Mouse (Mus musculus): ENCODE data around the gene Cpt1a. TPM values are rescaled to one million over a fixed set of nuclear protein-coding genes. Genes with fewer than 3 reads are reported as not detected.
A peak's percentile ranks its signal among the peaks of the same experiment; 100 is the strongest.

Gene Cpt1a
- 4.5 and 5.7 TPM in 2 replicates for polyA plus RNA-seq (2016; fragmentation: Nextera tagmentation; extraction: Ambion mirVana)

DNA sequence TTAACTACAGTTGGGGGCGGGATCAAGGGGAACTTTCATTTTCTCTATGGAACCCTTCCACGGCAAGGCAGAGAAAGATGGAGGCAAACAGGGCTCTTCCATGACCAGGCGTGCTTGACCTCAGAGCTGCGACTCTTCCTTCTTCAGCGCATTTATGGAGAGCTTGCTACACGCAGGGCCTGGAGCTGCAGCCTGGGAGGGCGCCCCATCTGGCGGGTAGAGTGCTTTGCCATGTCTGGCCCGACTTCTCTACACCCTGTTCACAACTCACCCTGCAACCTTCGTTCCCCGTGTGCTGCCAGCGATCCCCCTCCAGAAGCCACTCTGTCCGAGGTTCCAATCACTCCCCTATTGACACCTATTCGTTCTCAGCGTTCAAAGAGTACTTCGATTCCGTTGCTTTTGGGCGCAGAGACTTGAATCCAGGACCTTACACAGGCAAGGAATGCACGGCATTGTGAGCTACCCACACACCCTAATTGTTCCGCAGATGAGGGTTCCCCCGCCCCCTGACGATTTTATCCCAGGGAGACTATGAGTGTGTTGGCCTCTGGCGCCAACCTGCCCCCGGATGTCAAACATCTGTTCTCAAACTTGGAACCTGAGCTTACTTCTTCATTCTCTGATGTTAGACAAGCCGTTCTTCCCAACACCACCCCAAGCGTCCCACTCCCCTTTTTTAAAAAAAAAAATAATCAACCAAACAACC, at the start of gene Cpt1a:
Gene Cpt1a (plus strand): TSS at position 74 of the 709 bp plus-strand sequence.
- Histone ChIP-seq H3K4me3 (peak within 1 kb of the TSS; percentile 61), H3K9me3 (0 out of 2 replicates have a peak, but pooled peaks cover 2% of the 10 kb centered on the region), H3K4me1 (peaks cover 44% of the 10 kb centered on the region), H3K36me3 (replicated peaks) (no peaks in the 10 kb centered on the region), H3K27ac (replicated peaks) (peak within 1 kb of the TSS; percentile 7; the same call in 1 of the 2 replicates), H3K27me3 (replicated peaks; ENCODE audit: low read depth, poor library complexity, severe bottlenecking) (peaks cover 74% of the 10 kb centered on the region)
- peak; percentile 62 for DNase-seq (ENCODE audit: low spot score)
- WGBS: 4% methylated on average over 26 of the region's 26 CpGs

GRCm38 (mm10) chr19:3273331-3273730, 48.8 kb upstream of the Cpt1a start:
- H3K4me3 ChIP-seq: no peak overlapping the region
- no peaks in the 10 kb centered on the region for H3K4me1 ChIP-seq
- H3K27ac ChIP-seq (replicated peaks): no peak overlapping the region
- H3K9me3 ChIP-seq: no peaks in the 10 kb centered on the region
- H3K36me3 ChIP-seq (replicated peaks): peaks cover 99% of the 10 kb centered on the region
- no peak for DNase-seq (ENCODE audit: low spot score)
- H3K27me3 ChIP-seq (replicated peaks; ENCODE audit: low read depth, poor library complexity, severe bottlenecking): no peaks in the 10 kb centered on the region
- 94% methylated on average over 9 of the region's 9 CpGs for WGBS

DNA sequence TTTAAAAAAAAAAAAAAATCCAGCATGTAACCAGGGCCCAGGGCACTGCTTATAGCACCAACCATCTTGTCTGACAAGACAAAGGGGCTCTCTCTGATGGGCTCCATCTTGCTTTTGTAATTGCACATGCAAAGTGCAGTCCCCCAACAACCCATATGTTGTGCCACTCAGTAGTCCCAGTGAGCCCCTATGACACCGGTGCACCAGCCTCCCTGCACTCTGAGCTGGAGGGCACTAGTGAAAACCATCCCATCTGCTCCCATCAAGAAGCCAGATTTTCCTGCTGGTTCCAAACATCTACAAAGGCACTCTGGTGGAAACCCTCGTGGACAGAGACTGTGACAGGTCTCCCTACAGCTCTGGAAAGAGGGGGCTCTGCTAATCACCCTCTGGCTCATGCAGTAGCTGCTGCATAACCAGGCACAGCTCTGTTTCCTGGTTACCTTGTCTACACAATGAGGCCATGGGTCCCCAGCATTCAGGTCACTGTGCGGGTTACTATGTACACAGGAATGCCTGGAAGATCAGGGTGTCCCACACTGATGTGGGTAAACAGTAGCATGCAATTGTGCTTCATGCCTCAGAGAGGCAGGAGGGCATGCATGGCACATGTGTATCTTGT, 46.3 kb upstream of the Cpt1a start:
- H3K4me3 ChIP-seq: no peak overlapping the region
- H3K27me3 ChIP-seq (replicated peaks; ENCODE audit: low read depth, poor library complexity, severe bottlenecking): no peaks in the 10 kb centered on the region
- H3K4me1 ChIP-seq: no peaks in the 10 kb centered on the region
- H3K27ac ChIP-seq (replicated peaks): no peak overlapping the region
- WGBS: 95% methylated on average over 3 of the region's 3 CpGs
- no peaks in the 10 kb centered on the region for H3K9me3 ChIP-seq
- no peak for DNase-seq (ENCODE audit: low spot score)
- peaks cover 98% of the 10 kb centered on the region for H3K36me3 ChIP-seq (replicated peaks)

- peak overlapping the region; percentile 88 for H3K27ac ChIP-seq (replicated peaks)
- 74% methylated on average over 4 of the region's 4 CpGs for WGBS
- no peak for DNase-seq (ENCODE audit: low spot score)
- H3K36me3 ChIP-seq (replicated peaks): peaks cover 65% of the 10 kb centered on the region
- peak overlapping the region; percentile 73 for H3K4me3 ChIP-seq
- no peaks in the 10 kb centered on the region for H3K9me3 ChIP-seq
- no peaks in the 10 kb centered on the region for H3K27me3 ChIP-seq (replicated peaks; ENCODE audit: low read depth, poor library complexity, severe bottlenecking)
- peaks cover 18% of the 10 kb centered on the region for H3K4me1 ChIP-seq
These were observed 40.2 kb upstream of the Cpt1a start for GRCm38 (mm10) chr19:3281886-3282285.

DNA sequence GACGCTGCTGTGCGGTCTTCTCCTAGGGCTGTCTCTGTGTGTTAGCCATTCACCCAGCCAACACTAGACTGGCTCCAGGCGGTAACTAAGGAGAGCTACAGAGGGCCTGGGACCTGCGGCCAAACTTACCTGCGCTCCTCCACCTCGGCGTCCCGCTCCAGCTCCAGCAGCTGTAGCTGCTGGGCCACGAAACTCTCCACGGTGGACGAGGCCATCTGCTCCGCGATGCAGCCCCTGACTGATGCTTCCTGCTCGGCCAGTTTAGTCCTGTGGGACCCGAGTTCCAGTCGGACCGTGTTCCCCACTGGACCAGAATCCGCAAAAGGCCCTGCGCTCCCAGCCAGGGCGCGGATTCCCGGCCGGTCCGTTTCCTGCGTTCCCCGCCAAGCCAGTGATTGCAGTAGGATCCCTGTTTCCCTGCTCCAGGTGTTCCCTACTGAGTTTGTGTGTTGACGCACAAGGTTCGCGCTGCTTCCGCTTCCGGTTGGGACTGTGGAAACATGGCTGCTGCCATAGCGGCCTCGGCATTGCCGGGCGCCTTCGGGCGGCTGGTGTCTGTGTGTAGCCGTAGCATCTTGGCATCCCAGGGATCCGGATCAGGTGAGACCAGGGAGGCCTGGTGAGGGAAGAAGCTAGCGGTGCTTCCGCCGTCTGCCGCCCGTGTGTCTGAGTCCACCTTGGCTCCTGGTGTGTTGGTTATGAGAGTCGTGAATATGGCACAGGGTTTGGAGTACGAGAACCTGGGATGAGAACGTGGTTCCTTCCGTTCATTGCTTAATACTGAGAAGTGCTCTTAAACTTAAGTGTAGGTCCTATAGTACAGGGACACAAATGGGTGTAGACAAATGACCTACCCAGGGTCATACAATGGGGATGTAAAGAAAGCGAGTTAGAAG, 39.3 kb upstream of the Cpt1a start, which contains the start of the genes Mrpl21 and Ighmbp2:
Gene Mrpl21 (plus strand): TSS at position 330 of the 896 bp plus-strand sequence.
Gene Ighmbp2 (minus strand): TSS at position 446 of the 896 bp plus-strand sequence.
- WGBS: under 1% methylated on average over 49 of the region's 49 CpGs
- Histone ChIP-seq H3K4me1 (peaks cover 18% of the 10 kb centered on the region), H3K27ac (replicated peaks) (peak within 1 kb of the TSS; percentile 88), H3K36me3 (replicated peaks) (peaks cover 65% of the 10 kb centered on the region), H3K27me3 (replicated peaks; ENCODE audit: low read depth, poor library complexity, severe bottlenecking) (no peaks in the 10 kb centered on the region), H3K4me3 (peak within 1 kb of the TSS; percentile 73), H3K9me3 (no peaks in the 10 kb centered on the region)
- DNase-seq (ENCODE audit: low spot score): peak; percentile 91

- DNase-seq (ENCODE audit: low spot score): no peak
- WGBS: 96% methylated on average over 1 of the region's 1 CpGs
- H3K9me3 ChIP-seq: no peaks in the 10 kb centered on the region
- H3K4me1 ChIP-seq: no peaks in the 10 kb centered on the region; the same call in 1 of the 2 replicates
- no peak overlapping the region for H3K27ac ChIP-seq (replicated peaks)
- peaks cover 87% of the 10 kb centered on the region for H3K36me3 ChIP-seq (replicated peaks)
- H3K4me3 ChIP-seq: no peak overlapping the region
- H3K27me3 ChIP-seq (replicated peaks; ENCODE audit: low read depth, poor library complexity, severe bottlenecking): no peaks in the 10 kb centered on the region
These were observed 33.1 kb upstream of the Cpt1a start for GRCm38 (mm10) chr19:3289006-3289405.

DNA sequence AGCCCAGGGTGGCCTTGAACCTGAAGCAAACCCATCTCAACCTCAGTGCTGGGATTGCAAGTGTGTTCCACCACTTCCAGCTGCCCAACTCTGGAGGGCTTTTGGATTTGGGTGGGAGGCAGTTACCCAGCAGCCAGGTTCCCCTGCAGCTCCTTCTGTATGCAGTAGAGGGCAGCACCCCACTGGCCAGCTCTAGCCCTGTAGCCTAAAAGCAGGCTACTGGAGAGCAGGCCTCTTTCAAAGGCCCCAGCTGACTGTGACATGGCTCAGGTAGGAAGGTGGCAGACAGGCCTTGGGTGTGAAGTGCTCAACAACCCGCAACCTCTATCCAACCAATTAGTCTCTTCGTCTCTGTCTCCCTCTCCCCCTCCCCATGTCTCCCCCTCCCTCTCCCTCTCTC, 30.1 kb upstream of the Cpt1a start:
- no peak overlapping the region for H3K4me3 ChIP-seq
- H3K27me3 ChIP-seq (replicated peaks; ENCODE audit: low read depth, poor library complexity, severe bottlenecking): no peaks in the 10 kb centered on the region
- WGBS: 82% methylated on average over 2 of the region's 2 CpGs
- H3K4me1 ChIP-seq: no peaks in the 10 kb centered on the region
- peaks cover 68% of the 10 kb centered on the region for H3K36me3 ChIP-seq (replicated peaks)
- peak; percentile 59 for DNase-seq (ENCODE audit: low spot score)
- no peak overlapping the region for H3K27ac ChIP-seq (replicated peaks)
- H3K9me3 ChIP-seq: no peaks in the 10 kb centered on the region

DNA sequence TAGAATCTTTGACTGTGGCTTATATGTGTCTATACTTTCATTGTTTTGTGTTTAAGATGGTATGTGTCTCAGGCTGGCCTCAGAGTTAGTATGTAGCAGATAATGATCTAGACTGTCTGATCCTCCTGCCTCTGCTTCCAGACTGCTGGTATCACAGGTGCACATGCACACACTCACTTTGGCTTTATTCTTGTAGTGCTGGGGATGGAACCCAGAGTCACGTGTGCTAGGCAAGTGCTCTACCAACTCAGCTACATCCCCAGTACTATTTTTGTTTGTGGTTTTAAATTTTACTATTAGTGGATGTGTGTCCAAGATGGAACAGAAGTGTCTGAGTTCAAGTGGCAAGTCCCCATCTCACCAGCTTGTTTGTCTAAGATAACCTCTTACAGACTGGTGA, 29.1 kb upstream of the Cpt1a start:
- no peak overlapping the region for H3K4me3 ChIP-seq
- no peaks in the 10 kb centered on the region for H3K4me1 ChIP-seq
- DNase-seq (ENCODE audit: low spot score): no peak
- peaks cover 59% of the 10 kb centered on the region for H3K36me3 ChIP-seq (replicated peaks)
- no peaks in the 10 kb centered on the region for H3K9me3 ChIP-seq
- no peak overlapping the region for H3K27ac ChIP-seq (replicated peaks)
- WGBS: 79% methylated on average over 1 of the region's 1 CpGs
- H3K27me3 ChIP-seq (replicated peaks; ENCODE audit: low read depth, poor library complexity, severe bottlenecking): no peaks in the 10 kb centered on the region

DNA sequence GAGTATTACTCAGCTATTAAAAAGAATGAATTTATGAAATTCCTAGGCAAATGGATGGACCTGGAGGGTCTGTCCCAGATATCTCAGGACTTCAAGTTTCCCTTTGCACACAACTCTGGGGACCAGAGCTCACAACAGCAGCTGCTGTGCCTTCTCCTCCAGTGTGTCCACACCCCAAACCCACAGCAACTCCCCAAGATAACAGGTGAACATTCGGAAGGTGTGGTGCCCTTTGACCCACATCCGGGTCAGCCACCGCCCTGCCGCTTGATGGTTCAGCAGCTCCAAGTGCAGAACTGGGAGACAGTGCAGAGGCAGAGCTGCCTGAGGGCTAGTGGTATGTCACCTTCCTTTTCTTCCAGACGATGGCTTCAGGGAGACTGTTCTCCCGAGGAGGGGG, 26.9 kb upstream of the Cpt1a start:
- DNase-seq (ENCODE audit: low spot score): no peak
- Histone ChIP-seq H3K27me3 (replicated peaks; ENCODE audit: low read depth, poor library complexity, severe bottlenecking) (no peaks in the 10 kb centered on the region), H3K36me3 (replicated peaks) (peaks cover 37% of the 10 kb centered on the region), H3K4me3 (no peak overlapping the region), H3K9me3 (no peaks in the 10 kb centered on the region), H3K4me1 (no peaks in the 10 kb centered on the region), H3K27ac (replicated peaks) (no peak overlapping the region)
- 85% methylated on average over 6 of the region's 6 CpGs for WGBS

DNA sequence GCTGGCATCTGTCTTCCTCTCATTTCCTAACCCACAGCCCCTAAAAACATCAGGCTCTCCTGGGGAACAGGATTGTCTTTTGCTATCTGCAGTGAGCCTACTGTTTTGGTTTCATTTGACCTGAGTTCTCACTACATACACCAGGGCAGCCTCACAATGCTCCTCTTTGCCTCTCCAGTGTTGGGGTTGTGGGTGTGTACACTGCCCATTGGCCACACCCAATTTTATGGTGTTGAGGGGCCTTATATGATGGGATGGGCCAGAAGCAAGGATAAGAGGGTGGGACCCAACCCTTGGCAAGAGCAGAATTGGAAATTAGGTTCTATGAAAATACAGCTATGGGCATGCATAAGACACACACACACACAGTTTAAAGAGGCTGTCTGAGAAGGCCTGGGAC, 25.1 kb upstream of the Cpt1a start:
- Histone ChIP-seq H3K27me3 (replicated peaks; ENCODE audit: low read depth, poor library complexity, severe bottlenecking) (no peaks in the 10 kb centered on the region), H3K36me3 (replicated peaks) (peaks cover 19% of the 10 kb centered on the region), H3K27ac (replicated peaks) (no peak overlapping the region), H3K4me1 (no peaks in the 10 kb centered on the region), H3K4me3 (no peak overlapping the region), H3K9me3 (no peaks in the 10 kb centered on the region)
- no peak for DNase-seq (ENCODE audit: low spot score)

- no peak overlapping the region for H3K27ac ChIP-seq (replicated peaks)
- no peaks in the 10 kb centered on the region for H3K27me3 ChIP-seq (replicated peaks; ENCODE audit: low read depth, poor library complexity, severe bottlenecking)
- 90% methylated on average over 7 of the region's 7 CpGs for WGBS
- DNase-seq (ENCODE audit: low spot score): no peak
- no peaks in the 10 kb centered on the region for H3K9me3 ChIP-seq
- no peak overlapping the region for H3K4me3 ChIP-seq
- no peaks in the 10 kb centered on the region for H3K4me1 ChIP-seq
- peaks cover 12% of the 10 kb centered on the region for H3K36me3 ChIP-seq (replicated peaks)
These were observed 24.4 kb upstream of the Cpt1a start for GRCm38 (mm10) chr19:3297775-3298174.

- Histone ChIP-seq H3K4me1 (0 out of 2 replicates have a peak, but pooled peaks cover 4% of the 10 kb centered on the region), H3K27me3 (replicated peaks; ENCODE audit: low read depth, poor library complexity, severe bottlenecking) (no peaks in the 10 kb centered on the region), H3K9me3 (no peaks in the 10 kb centered on the region), H3K4me3 (no peak overlapping the region), H3K36me3 (replicated peaks) (no peaks in the 10 kb centered on the region), H3K27ac (replicated peaks) (no peak overlapping the region)
- 73% methylated on average over 4 of the region's 4 CpGs for WGBS
- no peak for DNase-seq (ENCODE audit: low spot score)
These were observed 18.1 kb upstream of the Cpt1a start for GRCm38 (mm10) chr19:3304017-3304416.
